Mouse (Mus musculus): ENCODE data around the gene Rph3a.

GRCm38 (mm10) chr5:120937841-120938240 lies 72.1 kb downstream of the Rph3a start:
- no peak for TF ChIP-seq POLR2A (IDR thresholded peaks at IDR 0.05; ENCODE audit: control insufficient read depth in 1 of 2, insufficient read depth in 1 of 2, low read depth in 1 of 2, low read length in 2 of 2, poor library complexity in 1 of 2)
- no peak for TF ChIP-seq USF1 (IDR thresholded peaks at IDR 0.05; ENCODE audit: low read depth, low read length)
- no peak for TF ChIP-seq HCFC1 (IDR thresholded peaks at IDR 0.05; ENCODE audit: low read depth, low read length)
- no peak for TF ChIP-seq CTCF (IDR thresholded peaks at IDR 0.05 in 2 of 3, conservative IDR thresholded peaks at IDR 0.05 in 1 of 3; ENCODE audit: control insufficient read depth in 1 of 3, insufficient read depth in 1 of 3, low read depth in 2 of 3, low read length in 3 of 3, poor library complexity in 1 of 3, severe bottlenecking in 1 of 3)
- TF ChIP-seq ELF1 (IDR thresholded peaks at IDR 0.05; ENCODE audit: low read depth, low read length) = no peak
- TF ChIP-seq GABPA (IDR thresholded peaks at IDR 0.05; ENCODE audit: low read depth, low read length) = no peak
- TF ChIP-seq NELFE (IDR thresholded peaks at IDR 0.05; ENCODE audit: low read depth, low read length) = no peak
- no peak for TF ChIP-seq GATA1 (IDR thresholded peaks at IDR 0.05; ENCODE audit: low read depth, low read length)
- TF ChIP-seq CHD2 (IDR thresholded peaks at IDR 0.05; ENCODE audit: low read length) = no peak
- no peak for TF ChIP-seq POLR2AphosphoS5 (IDR thresholded peaks at IDR 0.05; ENCODE audit: borderline replicate concordance, low read depth, low read length)

Measured in MEL (cell line).